Mouse (Mus musculus): ENCODE measurements at regions not wholly inside any gene's neighbourhood (a gene's known extent, or its start where the extent isn't known, plus 50 kb on each side); places are given as distances from the start of the nearest gene placed in this dataset.

DNA sequence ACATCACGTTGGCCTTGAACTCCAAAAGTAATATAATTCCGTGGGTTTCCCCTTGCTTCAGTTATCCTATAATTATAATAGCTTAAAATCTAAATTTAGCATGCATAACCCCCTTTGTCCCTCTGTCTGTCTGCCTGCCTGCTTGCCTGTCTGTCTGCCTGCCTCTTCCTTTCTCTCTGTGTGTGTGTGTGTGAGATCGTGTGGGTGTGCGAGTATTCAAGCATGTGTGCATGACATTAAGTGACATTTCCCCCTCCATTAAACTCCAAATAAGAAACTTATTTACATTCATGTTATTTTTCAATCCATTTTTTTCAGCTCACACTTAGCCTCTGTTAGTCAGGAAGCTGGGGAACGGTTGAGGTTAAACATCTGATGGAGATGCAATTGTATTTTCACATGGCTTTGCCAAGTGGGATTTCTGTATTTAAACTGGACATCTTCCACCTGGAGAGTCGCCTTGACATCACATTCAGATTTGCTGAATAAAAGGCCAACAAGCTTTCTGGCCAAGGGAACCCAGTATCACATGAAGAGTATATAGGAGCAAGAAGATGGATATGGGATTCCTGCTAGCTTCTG is 130.8 kb upstream of the Map3k1 start:
- TF ChIP-seq USF1 (IDR thresholded peaks at IDR 0.05; ENCODE audit: low read depth): no peak
- Histone ChIP-seq H3K36me3 (ENCODE audit: control insufficient read depth, insufficient read depth) (no peaks in the 10 kb centered on the region), H3K4me2 (ENCODE audit: low read depth) (no peak overlapping the region), H3K27me3 (ENCODE audit: control insufficient read depth, insufficient read depth, insufficient read length) (no peaks in the 10 kb centered on the region), H3K79me2 (ENCODE audit: control insufficient read depth, insufficient read depth) (no peaks in the 10 kb centered on the region), H3ac (ENCODE audit: control insufficient read depth, insufficient read length) (no peak overlapping the region), H3K4me3 (no peak overlapping the region)

DNA sequence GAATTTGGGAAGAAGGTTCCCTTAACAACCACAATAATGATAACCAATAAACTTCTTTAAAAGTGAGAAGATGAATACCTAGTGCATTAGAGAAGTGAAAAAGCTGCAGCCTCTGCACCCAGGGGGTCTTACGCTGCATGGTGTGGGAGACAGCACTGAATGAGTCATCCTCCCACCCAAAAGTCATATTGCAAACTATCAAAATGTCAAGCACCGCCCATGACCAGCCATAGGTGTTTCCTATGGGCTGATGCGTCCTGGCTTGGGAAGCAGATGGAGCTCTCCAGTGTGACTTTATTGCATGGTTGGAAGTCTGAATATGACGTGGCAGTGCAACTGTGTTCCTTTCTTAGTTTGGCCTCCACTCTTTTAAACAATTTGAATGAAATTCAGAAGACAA is 131.5 kb upstream of the Map3k1 start:
- Histone ChIP-seq H3K4me2 (ENCODE audit: low read depth) (no peak overlapping the region), H3K79me2 (ENCODE audit: control insufficient read depth, insufficient read depth) (no peaks in the 10 kb centered on the region), H3K27me3 (ENCODE audit: control insufficient read depth, insufficient read depth, insufficient read length) (no peaks in the 10 kb centered on the region), H3ac (ENCODE audit: control insufficient read depth, insufficient read length) (no peak overlapping the region), H3K4me3 (no peak overlapping the region), H3K36me3 (ENCODE audit: control insufficient read depth, insufficient read depth) (no peaks in the 10 kb centered on the region)
- TF ChIP-seq USF1 (IDR thresholded peaks at IDR 0.05; ENCODE audit: low read depth) (no peak), MYOG (IDR thresholded peaks at IDR 0.05; ENCODE audit: control insufficient read depth in 1 of 3, insufficient read depth in 1 of 3, insufficient read length in 2 of 3, low read depth in 2 of 3) (no peak), CEBPB (IDR thresholded peaks at IDR 0.05; ENCODE audit: insufficient read depth, poor library complexity, severe bottlenecking) (no peak), E2F4 (IDR thresholded peaks at IDR 0.05; ENCODE audit: insufficient read depth) (no peak), REST (IDR thresholded peaks at IDR 0.05; ENCODE audit: insufficient read depth, insufficient read length) (no peak), SRF (IDR thresholded peaks at IDR 0.05; ENCODE audit: control insufficient read depth, insufficient read length, low read depth) (no peak), MAX (IDR thresholded peaks at IDR 0.05; ENCODE audit: low read depth) (no peak), POLR2A (IDR thresholded peaks at IDR 0.05; ENCODE audit: insufficient read length, low read depth) (no peak), TCF3 (IDR thresholded peaks at IDR 0.05; ENCODE audit: insufficient read length, low read depth) (no peak), MYOD1 (IDR thresholded peaks at IDR 0.05; ENCODE audit: control insufficient read depth in 1 of 3, insufficient read length in 2 of 3, low read depth in 2 of 3) (no peak), POLR2AphosphoS2 (IDR thresholded peaks at IDR 0.05; ENCODE audit: insufficient read length, low read depth) (no peak), TCF12 (IDR thresholded peaks at IDR 0.05; ENCODE audit: insufficient read depth, poor library complexity, severe bottlenecking) (no peak)

DNA sequence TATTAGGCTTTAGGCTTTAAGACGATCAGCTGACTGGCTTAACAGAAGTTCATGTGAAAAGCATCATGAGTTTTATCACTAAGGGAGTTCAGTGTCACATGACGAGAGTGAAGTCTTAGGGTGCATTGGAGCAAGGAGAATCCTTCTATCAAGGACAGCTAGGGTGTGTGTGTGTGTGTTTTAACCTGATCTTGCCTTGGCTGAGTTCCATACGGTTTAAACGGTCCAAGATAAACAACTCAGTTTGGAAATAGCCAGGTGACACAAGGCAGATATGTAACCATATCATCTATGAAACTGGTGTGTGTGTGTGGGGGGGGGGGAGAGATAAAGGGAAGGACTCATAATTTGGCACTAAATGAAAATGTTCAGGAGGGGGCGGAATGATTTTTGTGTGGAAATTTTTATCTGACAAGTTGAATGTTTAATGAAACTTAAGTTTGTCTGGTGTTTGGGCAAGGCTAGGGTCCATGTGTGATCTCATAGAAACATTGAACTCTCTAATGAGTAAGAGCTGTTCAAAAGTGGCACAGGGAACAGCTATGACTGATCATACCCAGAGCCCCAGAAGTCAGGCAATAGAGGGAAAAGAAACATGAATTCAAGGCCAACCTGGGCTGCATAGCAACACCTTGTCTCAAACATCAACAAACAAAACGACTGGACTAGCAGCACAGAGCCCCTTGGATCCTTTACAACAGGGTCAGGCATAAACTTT is 132.2 kb upstream of the Map3k1 start:
- TF ChIP-seq POLR2A (IDR thresholded peaks at IDR 0.05; ENCODE audit: insufficient read length, low read depth): no peak
- Histone ChIP-seq H3K79me2 (ENCODE audit: control insufficient read depth, insufficient read depth) (no peaks in the 10 kb centered on the region), H3K36me3 (ENCODE audit: control insufficient read depth, insufficient read depth) (no peaks in the 10 kb centered on the region), H3K4me3 (no peak overlapping the region), H3ac (ENCODE audit: control insufficient read depth, insufficient read length) (no peak overlapping the region), H3K4me2 (ENCODE audit: low read depth) (no peak overlapping the region), H3K27me3 (ENCODE audit: control insufficient read depth, insufficient read depth, insufficient read length) (no peaks in the 10 kb centered on the region)

DNA sequence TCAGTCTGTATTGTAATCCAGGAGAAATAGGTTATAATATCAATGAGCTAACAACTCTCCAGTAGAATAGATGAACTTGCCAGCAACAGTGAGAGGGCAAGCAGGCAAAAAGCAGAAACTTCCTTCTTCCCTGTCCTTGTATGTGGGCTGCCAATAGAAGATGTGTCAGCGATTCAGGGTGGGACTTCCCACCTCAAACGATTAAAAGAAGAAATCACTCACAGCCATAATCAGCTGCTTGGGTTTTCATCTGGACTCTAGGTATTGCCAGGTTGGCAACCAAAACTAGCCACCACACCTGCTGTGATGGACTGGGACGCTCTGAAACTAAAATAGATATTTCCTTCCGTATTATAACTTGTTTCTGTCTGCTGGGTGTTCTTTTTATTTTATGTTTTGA is 133.2 kb upstream of the Map3k1 start:
- H3K79me2 ChIP-seq (ENCODE audit: control insufficient read depth, insufficient read depth): no peaks in the 10 kb centered on the region
- H3K27me3 ChIP-seq (ENCODE audit: control insufficient read depth, insufficient read depth, insufficient read length): no peaks in the 10 kb centered on the region
- no peak overlapping the region for H3K4me3 ChIP-seq
- no peaks in the 10 kb centered on the region for H3K36me3 ChIP-seq (ENCODE audit: control insufficient read depth, insufficient read depth)
- no peak overlapping the region for H3ac ChIP-seq (ENCODE audit: control insufficient read depth, insufficient read length)
- TF ChIP-seq USF1 (IDR thresholded peaks at IDR 0.05; ENCODE audit: low read depth) (no peak), MYOD1 (IDR thresholded peaks at IDR 0.05; ENCODE audit: control insufficient read depth in 1 of 3, insufficient read length in 2 of 3, low read depth in 2 of 3) (no peak), SRF (IDR thresholded peaks at IDR 0.05; ENCODE audit: control insufficient read depth, insufficient read length, low read depth) (no peak), CEBPB (IDR thresholded peaks at IDR 0.05; ENCODE audit: insufficient read depth, poor library complexity, severe bottlenecking) (no peak), TCF12 (IDR thresholded peaks at IDR 0.05; ENCODE audit: insufficient read depth, poor library complexity, severe bottlenecking) (no peak), TCF3 (IDR thresholded peaks at IDR 0.05; ENCODE audit: insufficient read length, low read depth) (no peak), REST (IDR thresholded peaks at IDR 0.05; ENCODE audit: insufficient read depth, insufficient read length) (no peak), MYOG (IDR thresholded peaks at IDR 0.05; ENCODE audit: control insufficient read depth in 1 of 3, insufficient read depth in 1 of 3, insufficient read length in 2 of 3, low read depth in 2 of 3) (no peak), MAX (IDR thresholded peaks at IDR 0.05; ENCODE audit: low read depth) (no peak), POLR2A (IDR thresholded peaks at IDR 0.05; ENCODE audit: insufficient read length, low read depth) (no peak), E2F4 (IDR thresholded peaks at IDR 0.05; ENCODE audit: insufficient read depth) (no peak), POLR2AphosphoS2 (IDR thresholded peaks at IDR 0.05; ENCODE audit: insufficient read length, low read depth) (no peak)
- no peak overlapping the region for H3K4me2 ChIP-seq (ENCODE audit: low read depth)

DNA sequence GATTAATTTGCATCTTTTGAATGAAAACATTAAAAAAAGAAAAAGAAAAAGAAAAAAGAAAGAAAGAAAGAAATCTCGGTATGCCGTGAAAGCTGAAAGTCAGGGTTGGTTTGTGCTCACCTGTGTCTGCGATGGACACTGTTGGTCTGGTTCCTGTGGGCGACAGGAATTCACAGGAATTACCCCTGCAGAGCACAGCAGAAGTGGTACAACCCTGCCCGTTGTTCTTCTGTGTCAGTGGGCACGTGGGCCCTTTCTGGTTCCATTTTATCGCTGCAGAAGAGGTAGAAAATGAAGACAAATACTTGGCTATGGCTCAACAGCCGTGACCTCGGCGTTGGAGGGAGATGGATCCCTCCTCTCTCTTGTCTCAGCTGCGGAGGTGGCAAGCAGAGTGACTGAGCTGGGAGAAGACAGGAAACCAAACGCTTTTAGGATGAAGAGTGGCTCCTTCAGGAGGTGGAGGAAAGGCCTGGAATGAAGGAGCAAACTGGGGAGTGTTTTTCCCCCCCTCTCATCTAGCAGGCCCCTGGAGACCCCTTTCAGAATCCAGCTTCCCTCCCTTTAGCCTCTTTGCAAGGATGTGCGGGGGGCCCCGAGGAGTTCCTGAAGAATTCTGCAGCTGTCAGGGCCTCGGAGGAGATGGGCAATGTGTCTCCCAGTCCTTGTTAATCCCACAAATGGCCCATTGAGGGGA is 134.7 kb upstream of the Map3k1 start:
- Histone ChIP-seq H3K4me2 (ENCODE audit: low read depth) (no peak overlapping the region), H3K79me2 (ENCODE audit: control insufficient read depth, insufficient read depth) (no peaks in the 10 kb centered on the region)

More for the DNA sequence above, 134.7 kb upstream of the Map3k1 start:
- H3K27me3 ChIP-seq (ENCODE audit: control insufficient read depth, insufficient read depth, insufficient read length): no peaks in the 10 kb centered on the region
- TF ChIP-seq MAX (IDR thresholded peaks at IDR 0.05; ENCODE audit: low read depth) (no peak), REST (IDR thresholded peaks at IDR 0.05; ENCODE audit: insufficient read depth, insufficient read length) (no peak), MYOG (IDR thresholded peaks at IDR 0.05; ENCODE audit: control insufficient read depth in 1 of 3, insufficient read depth in 1 of 3, insufficient read length in 2 of 3, low read depth in 2 of 3) (no peak), CEBPB (IDR thresholded peaks at IDR 0.05; ENCODE audit: insufficient read depth, poor library complexity, severe bottlenecking) (no peak), TCF3 (IDR thresholded peaks at IDR 0.05; ENCODE audit: insufficient read length, low read depth) (no peak), MYOD1 (IDR thresholded peaks at IDR 0.05; ENCODE audit: control insufficient read depth in 1 of 3, insufficient read length in 2 of 3, low read depth in 2 of 3) (no peak), POLR2AphosphoS2 (IDR thresholded peaks at IDR 0.05; ENCODE audit: insufficient read length, low read depth) (no peak), POLR2A (IDR thresholded peaks at IDR 0.05; ENCODE audit: insufficient read length, low read depth) (no peak), USF1 (IDR thresholded peaks at IDR 0.05; ENCODE audit: low read depth) (no peak), E2F4 (IDR thresholded peaks at IDR 0.05; ENCODE audit: insufficient read depth) (no peak), SRF (IDR thresholded peaks at IDR 0.05; ENCODE audit: control insufficient read depth, insufficient read length, low read depth) (no peak), TCF12 (IDR thresholded peaks at IDR 0.05; ENCODE audit: insufficient read depth, poor library complexity, severe bottlenecking) (no peak)
- H3K36me3 ChIP-seq (ENCODE audit: control insufficient read depth, insufficient read depth): no peaks in the 10 kb centered on the region
- H3ac ChIP-seq (ENCODE audit: control insufficient read depth, insufficient read length): no peak overlapping the region
- no peak overlapping the region for H3K4me3 ChIP-seq

Data from myocyte (in vitro differentiated cells).